Mouse (Mus musculus): ENCODE measurements around the gene Ube2a.

GRCm38 (mm10) chrX:36870372-36870771 is 3.3 kb upstream of the Ube2a start:
- no peak for TF ChIP-seq CTCF (conservative IDR thresholded peaks at IDR 0.05; ENCODE audit: low read length)
- no peak for TF ChIP-seq NANOG (IDR thresholded peaks at IDR 0.05; ENCODE audit: borderline replicate concordance, low read length)
- no peak for TF ChIP-seq POU5F1 (IDR thresholded peaks at IDR 0.05; ENCODE audit: borderline replicate concordance, low read length)
